Mouse (Mus musculus) midbrain, postnatal 0 days (tissue): Measurements from ENCODE around the gene BC017158. TPM values are rescaled to one million over a fixed set of nuclear protein-coding genes. Genes with fewer than 3 reads are reported as not detected.
A peak's percentile ranks its signal among the peaks of the same experiment; 100 is the strongest.

Experiments used
- ATAC-seq: fragments of 200-750 bp; cut with Nextera tagmentation; 2 replicates; pipeline ENCODE4 v1.8.0; 2017; ENCODE audit warnings: moderate number of reproducible peaks, mild to moderate bottlenecking, moderate TSS enrichment, moderate library complexity; ENCODE audit not compliant: low FRiP score
- DNase-seq: peaks from one replicate; pipeline ENCODE4 v3.0.0-alpha.2; 2015; ENCODE audit warnings: low spot score
- H3K27ac ChIP-seq: fragments of 300-500 bp; sonication (generic); 2 replicates; pipeline ENCODE4 v1.5.1; 2014; ENCODE audit warnings: low read depth, mild to moderate bottlenecking, low read length, mixed read lengths
- H3K27me3 ChIP-seq: fragments of 300-500 bp; sonication (generic); 2 replicates; pipeline ENCODE4 v1.6.1; 2014; ENCODE audit warnings: low read length, control low read depth, mixed read lengths; ENCODE audit not compliant: insufficient read depth
- H3K36me3 ChIP-seq: fragments of 300-500 bp; sonication (generic); 2 replicates; pipeline ENCODE4 v1.6.1; 2014; ENCODE audit warnings: low read length, control low read depth, mixed read lengths; ENCODE audit not compliant: insufficient read depth
- H3K4me1 ChIP-seq: fragments of 300-500 bp; sonication (generic); 2 replicates; pipeline ENCODE4 v1.6.1; 2014; ENCODE audit warnings: mild to moderate bottlenecking, control low read depth, antibody characterized with exemption, low read length, mixed read lengths; ENCODE audit not compliant: insufficient read depth
- H3K4me2 ChIP-seq: fragments of 300-500 bp; sonication (generic); 2 replicates; pipeline ENCODE4 v1.6.1; 2014; ENCODE audit warnings: low read depth, mild to moderate bottlenecking, low read length, mixed read lengths; ENCODE audit not compliant: poor library complexity, severe bottlenecking
- H3K4me3 ChIP-seq: fragments of 300-500 bp; sonication (generic); 2 replicates; pipeline ENCODE4 v1.5.1; 2014; ENCODE audit warnings: low read depth, mild to moderate bottlenecking, low read length, moderate library complexity
- H3K9ac ChIP-seq: fragments of 300-500 bp; sonication (generic); replicated peaks from 2 replicates; pipeline ENCODE4 v1.6.1; 2014; ENCODE audit warnings: mild to moderate bottlenecking, low read length, moderate library complexity, mixed read lengths; ENCODE audit not compliant: poor library complexity, severe bottlenecking
- H3K9me3 ChIP-seq: fragments of 300-500 bp; sonication (generic); 2 replicates; pipeline ENCODE4 v1.6.1; 2016; ENCODE audit warnings: low read length, control low read depth
- CTCF ChIP-seq: IDR thresholded peaks from 2 replicates; pipeline ENCODE4 v1.5.1; 2016; ENCODE audit warnings: antibody characterized with exemption, mild to moderate bottlenecking
- WGBS: fragments of 180-500 bp; shearing (Covaris S2); extraction: QIAGEN DNeasy Blood & Tissue Kit; methylation state at CpG from one replicate; pipeline ENCODE4 v1.1.7; 2014; 5-methylcytosine and 5-hydroxymethylcytosine counted together
- polyA plus RNA-seq: library from polyadenylated mRNA; unstranded; fragments of >200 nt; fragmentation: Nextera tagmentation; extraction: Ambion mirVana; gene quantifications from 2 replicates; pipeline ENCODE4 v1.2.1, GENCODE M21; 2015
- total RNA-seq: library from RNA; depleted of rRNA; stranded (reverse); fragments of >200 nt; gene quantifications from 2 replicates; pipeline ENCODE4 v1.2.3, GENCODE M21; 2014

The BC017158 gene
- total and polyA plus RNA-seq, 2 experiments from 2014 or later = 17.9 to 28.0 TPM

- no peak for TF ChIP-seq CTCF
- no peaks in the 10 kb centered on the region for H3K9me3 ChIP-seq
- H3K4me1 ChIP-seq = no peaks in the 10 kb centered on the region
- no peaks in the 10 kb centered on the region for H3K36me3 ChIP-seq
- no peak overlapping the region for H3K9ac ChIP-seq
- no peak for ATAC-seq
- DNase-seq = no peak
- H3K27me3 ChIP-seq = no peaks in the 10 kb centered on the region
- no peak overlapping the region for H3K4me2 ChIP-seq
- H3K4me3 ChIP-seq = no peak overlapping the region
- no peak overlapping the region for H3K27ac ChIP-seq
- 62% methylated on average over 2 of the region's 2 CpGs for WGBS
Observed at GRCm38 (mm10) chr7:128254978-128255377, 43.0 kb downstream of the BC017158 start.

DNA sequence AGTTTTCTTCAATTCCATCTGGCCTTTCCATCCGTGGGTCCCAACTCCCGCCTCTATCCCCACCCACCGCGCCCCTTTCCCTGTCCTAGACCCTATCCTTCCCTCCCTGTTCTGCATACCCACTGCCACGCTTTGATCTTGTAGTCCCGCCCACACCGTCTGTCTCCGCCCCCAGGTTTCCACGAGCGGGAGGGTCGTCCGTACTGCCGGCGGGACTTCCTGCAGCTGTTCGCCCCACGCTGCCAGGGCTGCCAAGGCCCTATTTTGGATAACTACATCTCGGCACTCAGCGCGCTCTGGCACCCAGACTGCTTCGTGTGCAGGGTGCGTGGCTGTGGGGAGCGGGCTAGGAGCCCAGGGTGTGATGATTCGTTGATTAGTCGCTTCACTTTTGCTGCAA, 45.4 kb downstream of the BC017158 start:
- peaks cover 3% of the 10 kb centered on the region; the same call in 1 of the 2 replicates for H3K4me1 ChIP-seq
- no peaks in the 10 kb centered on the region for H3K36me3 ChIP-seq
- H3K9ac ChIP-seq = no peak overlapping the region; the same call in 1 of the 2 replicates
- H3K27ac ChIP-seq = no peak overlapping the region
- H3K27me3 ChIP-seq = no peaks in the 10 kb centered on the region
- TF ChIP-seq CTCF = no peak
- WGBS = 9% methylated on average over 24 of the region's 24 CpGs
- ATAC-seq = no peak
- no peaks in the 10 kb centered on the region for H3K9me3 ChIP-seq
- H3K4me3 ChIP-seq = peak overlapping the region; percentile 20
- H3K4me2 ChIP-seq = peak overlapping the region; percentile 40
- DNase-seq = no peak

GRCm38 (mm10) chr7:128251946-128252345, 46.0 kb downstream of the BC017158 start:
- WGBS = 60% methylated on average over 12 of the region's 12 CpGs
- no peaks in the 10 kb centered on the region for H3K27me3 ChIP-seq

DNA sequence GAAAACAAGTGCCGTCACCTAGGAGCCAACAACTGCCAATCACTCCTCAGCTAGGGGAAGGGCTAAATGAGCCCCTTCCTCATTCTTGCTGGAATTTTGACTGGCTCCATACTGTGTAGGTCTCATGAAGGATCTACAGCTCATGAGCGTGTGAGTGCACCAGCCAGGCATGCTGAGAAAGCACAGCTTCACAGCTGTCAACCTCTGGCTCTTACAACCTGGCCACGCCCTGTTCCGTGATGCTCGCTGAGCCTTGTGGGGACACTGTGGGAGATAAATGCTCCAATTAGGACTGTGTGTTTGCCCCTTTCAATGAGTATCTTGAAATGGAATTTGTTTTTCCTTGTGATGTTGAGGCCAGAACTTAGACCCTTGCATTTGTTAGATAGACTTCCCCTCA, 48.0 kb downstream of the BC017158 start:
- DNase-seq (no peak), ATAC-seq (no peak)
- Histone ChIP-seq H3K4me2 (no peak overlapping the region), H3K9ac (no peak overlapping the region), H3K27ac (no peak overlapping the region), H3K27me3 (no peaks in the 10 kb centered on the region), H3K9me3 (no peaks in the 10 kb centered on the region), H3K4me1 (peaks cover 3% of the 10 kb centered on the region), H3K4me3 (no peak overlapping the region), H3K36me3 (peaks cover under 1% of the 10 kb centered on the region; the same call in 1 of the 2 replicates)
- 81% methylated on average over 5 of the region's 5 CpGs for WGBS
- TF ChIP-seq CTCF = no peak

More at GRCm38 (mm10) chr7:128251946-128252345, 46.0 kb downstream of the BC017158 start:
- H3K4me1 ChIP-seq = peaks cover 3% of the 10 kb centered on the region; the same call in 1 of the 2 replicates
- H3K9ac ChIP-seq = no peak overlapping the region
- DNase-seq (no peak), ATAC-seq (no peak)
- no peaks in the 10 kb centered on the region for H3K36me3 ChIP-seq
- no peaks in the 10 kb centered on the region for H3K9me3 ChIP-seq
- peak overlapping the region; percentile 40 for H3K4me2 ChIP-seq
- H3K27ac ChIP-seq = no peak overlapping the region
- H3K4me3 ChIP-seq = no peak overlapping the region
- no peak for TF ChIP-seq CTCF

GRCm38 (mm10) chr7:128248081-128249042, 49.6 kb downstream of the BC017158 start:
- H3K4me3 ChIP-seq = no peak overlapping the region
- 0 out of 2 replicates have a peak overlapping the region, but pooled peaks have one; percentile 15 for H3K9ac ChIP-seq
- no peak for TF ChIP-seq CTCF
- no peaks in the 10 kb centered on the region for H3K27me3 ChIP-seq
- WGBS = 83% methylated on average over 10 of the region's 10 CpGs
- H3K9me3 ChIP-seq = no peaks in the 10 kb centered on the region
- no peak overlapping the region for H3K27ac ChIP-seq
- DNase-seq (no peak), ATAC-seq (no peak)
- peaks cover 11% of the 10 kb centered on the region for H3K36me3 ChIP-seq
- peaks cover 3% of the 10 kb centered on the region for H3K4me1 ChIP-seq
- H3K4me2 ChIP-seq = peak overlapping the region; percentile 68

DNA sequence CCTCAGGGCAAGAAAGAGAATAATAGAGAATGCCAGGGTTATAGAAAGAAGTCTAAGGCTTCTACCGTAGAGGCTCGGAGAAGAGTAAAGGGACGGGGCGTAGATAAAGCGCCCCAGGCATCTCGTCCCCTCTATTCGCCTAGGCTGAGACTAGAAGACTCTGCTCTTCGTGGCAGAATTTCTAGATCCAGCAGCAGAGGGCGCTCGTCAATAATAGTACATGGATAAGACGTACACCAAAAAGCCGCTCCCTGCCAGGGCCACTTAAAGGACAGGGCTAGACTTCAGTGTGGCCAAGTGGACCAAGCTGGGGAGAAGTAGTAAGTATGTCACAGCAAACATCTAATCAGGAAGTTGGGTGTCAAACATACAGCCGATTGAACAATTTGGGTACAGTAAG, 50.5 kb downstream of the BC017158 start:
- H3K27ac ChIP-seq = peak overlapping the region; percentile 83
- peak; percentile 81 for ATAC-seq
- H3K9me3 ChIP-seq = no peaks in the 10 kb centered on the region
- TF ChIP-seq CTCF = peak; percentile 81
- under 1% methylated on average over 13 of the region's 13 CpGs for WGBS
- H3K4me3 ChIP-seq = peak overlapping the region; percentile 40
- no peaks in the 10 kb centered on the region for H3K27me3 ChIP-seq
- peak overlapping the region; percentile 68 for H3K4me2 ChIP-seq
- peak; percentile 96 for DNase-seq
- peak overlapping the region; percentile 55 for H3K9ac ChIP-seq
- H3K36me3 ChIP-seq = peaks cover 18% of the 10 kb centered on the region
- H3K4me1 ChIP-seq = peaks cover 3% of the 10 kb centered on the region
